Mouse (Mus musculus) forebrain, embryonic 15.5 days (tissue): Measurements from ENCODE around the gene a. TPM values are rescaled to one million over a fixed set of nuclear protein-coding genes. Genes with fewer than 3 reads are reported as not detected.
"Not testable (repeated sequence)": the region's sequence is repeated elsewhere in the genome, so short reads cannot be mapped to it uniquely, and the experiment has no call there.

Source experiments
- ATAC-seq: fragments of 200-750 bp; cut with Nextera tagmentation; replicated peaks from 2 replicates; pipeline ENCODE4 v1.8.0; 2017; ENCODE audit warnings: mild to moderate bottlenecking, moderate TSS enrichment, moderate library complexity
- H3K27ac ChIP-seq: fragments of 300-500 bp; sonication (generic); replicated peaks from 2 replicates; pipeline ENCODE4 v1.5.1; 2015; ENCODE audit warnings: mild to moderate bottlenecking, inconsistent platforms
- H3K27me3 ChIP-seq: fragments of 300-500 bp; sonication (generic); 2 replicates; pipeline ENCODE4 v1.6.1; 2015; ENCODE audit warnings: inconsistent platforms
- H3K36me3 ChIP-seq: fragments of 300-500 bp; sonication (generic); 2 replicates; pipeline ENCODE4 v1.6.1; 2015; ENCODE audit warnings: mild to moderate bottlenecking, inconsistent platforms
- H3K4me1 ChIP-seq: fragments of 300-500 bp; sonication (generic); 2 replicates; pipeline ENCODE4 v1.6.1; 2015; ENCODE audit warnings: inconsistent platforms
- H3K4me2 ChIP-seq: fragments of 300-500 bp; sonication (generic); replicated peaks from 2 replicates; pipeline ENCODE4 v1.6.1; 2015; ENCODE audit warnings: mild to moderate bottlenecking, inconsistent platforms
- H3K4me3 ChIP-seq: fragments of 300-500 bp; sonication (generic); 2 replicates; pipeline ENCODE4 v1.5.1; 2015; ENCODE audit warnings: mild to moderate bottlenecking, inconsistent platforms
- H3K9ac ChIP-seq: fragments of 300-500 bp; sonication (generic); replicated peaks from 2 replicates; pipeline ENCODE4 v1.6.1; 2015; ENCODE audit warnings: mild to moderate bottlenecking, inconsistent platforms
- H3K9me3 ChIP-seq: fragments of 300-500 bp; sonication (generic); 2 replicates; pipeline ENCODE4 v1.6.1; 2016; ENCODE audit warnings: inconsistent platforms
- WGBS: fragments of 180-500 bp; shearing (Covaris S2); methylation state at CpG from one replicate; pipeline ENCODE4 v1.1.7; 2015; ENCODE audit warnings: mixed read lengths; 5-methylcytosine and 5-hydroxymethylcytosine counted together
- polyA plus RNA-seq: library from polyadenylated mRNA; unstranded; fragments of >200 nt; fragmentation: Nextera tagmentation; extraction: Ambion mirVana; gene quantifications from 2 replicates; pipeline ENCODE4 v1.2.1, GENCODE M21; 2015

The a gene
- polyA plus RNA-seq, 1 experiment from 2014 or later, result 0.50 TPM

GRCm38 (mm10) chr2:154869954-154870641, 78.9 kb downstream of the a start:
- H3K36me3 ChIP-seq, result peaks cover 73% of the 10 kb centered on the region
- no peaks in the 10 kb centered on the region for H3K4me1 ChIP-seq
- H3K9ac ChIP-seq, result no peak overlapping the region
- H3K9me3 ChIP-seq, result no peaks in the 10 kb centered on the region
- no peak overlapping the region for H3K27ac ChIP-seq
- no peak for ATAC-seq
- H3K27me3 ChIP-seq, result no peaks in the 10 kb centered on the region
- H3K4me3 ChIP-seq, result no peak overlapping the region
- H3K4me2 ChIP-seq, result no peak overlapping the region

GRCm38 (mm10) chr2:154876621-154877020, 85.4 kb downstream of the a start:
- Histone ChIP-seq H3K36me3 (peaks cover 52% of the 10 kb centered on the region), H3K27me3 (no peaks in the 10 kb centered on the region), H3K4me2 (no peak overlapping the region), H3K4me1 (no peaks in the 10 kb centered on the region), H3K4me3 (no peak overlapping the region), H3K27ac (no peak overlapping the region), H3K9ac (no peak overlapping the region), H3K9me3 (no peaks in the 10 kb centered on the region)
- ATAC-seq, result no peak
- 87% methylated on average over 2 of the region's 2 CpGs for WGBS

DNA sequence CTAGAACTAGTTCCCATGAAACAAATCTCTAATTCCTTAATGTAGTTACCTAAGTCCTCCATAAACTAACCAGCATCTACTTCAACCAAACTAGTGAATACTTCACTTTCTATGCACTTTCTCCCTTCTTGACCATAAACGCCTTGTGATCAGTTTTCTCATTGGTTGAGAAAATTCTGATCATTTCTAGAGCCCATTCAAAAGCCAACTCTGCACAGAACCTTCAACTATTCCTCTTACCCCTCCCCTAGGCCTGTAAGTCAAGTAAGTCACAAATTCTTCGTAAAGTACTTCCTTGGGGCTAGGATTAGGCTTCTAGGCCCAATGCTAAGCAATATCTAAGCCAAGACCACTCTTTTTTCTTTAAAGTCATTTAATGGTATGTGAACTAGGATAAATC, 100.4 kb downstream of the a start:
- WGBS, result 19% methylated on average over 2 of the region's 2 CpGs

DNA sequence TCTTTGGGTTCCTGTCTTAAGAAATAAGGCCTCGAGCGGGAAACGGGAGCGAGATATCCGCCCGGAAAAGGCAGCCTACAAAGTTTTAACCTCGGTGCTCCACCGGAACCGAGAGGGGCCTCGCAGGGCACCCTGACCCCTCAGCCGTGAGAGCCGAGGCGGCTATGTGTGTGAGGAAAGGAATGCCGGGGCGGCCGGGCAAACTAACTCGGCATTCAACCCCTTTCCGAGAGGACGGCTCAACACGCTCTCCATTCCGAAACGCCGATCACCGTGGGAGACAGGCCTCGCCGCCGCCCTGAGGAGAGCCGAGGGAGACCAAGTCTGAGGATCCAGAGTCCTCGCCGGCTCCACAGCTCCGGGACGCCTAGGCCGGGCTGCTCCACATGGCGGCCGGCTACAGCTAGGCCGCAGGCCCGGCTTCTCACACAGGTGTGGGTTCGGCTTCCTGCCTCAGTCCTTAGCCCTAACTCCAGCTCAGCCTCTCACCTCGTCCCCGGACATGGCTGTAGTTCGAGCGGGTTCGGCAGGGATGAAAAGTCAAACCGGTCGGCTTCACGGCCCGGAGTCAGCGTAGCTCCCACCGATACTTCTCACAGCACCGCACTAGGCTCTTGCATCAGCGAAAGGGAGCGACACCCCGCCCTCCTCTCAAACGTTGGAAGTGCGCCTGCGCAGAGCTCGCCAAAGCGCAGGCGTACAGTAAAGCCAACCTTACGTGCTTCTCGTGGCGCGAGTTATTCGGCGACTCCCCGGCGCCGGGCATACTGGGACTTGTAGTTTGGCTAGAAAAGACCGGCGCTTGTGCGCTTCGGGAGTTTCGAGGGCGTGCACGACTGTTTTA, 101.2 kb downstream of the a start, which contains the start of gene Eif2s2:
Eif2s2 (minus strand) TSS at position 735 of the 844 bp plus-strand sequence.
- Histone ChIP-seq H3K9me3 (no peaks in the 10 kb centered on the region), H3K27ac (peak within 1 kb of the TSS; percentile 76), H3K4me3 (peak within 1 kb of the TSS; percentile 94), H3K4me2 (peak within 1 kb of the TSS; percentile 70), H3K27me3 (peaks cover 3% of the 10 kb centered on the region; the same call in 1 of the 2 replicates), H3K36me3 (peaks cover 4% of the 10 kb centered on the region; the same call in 1 of the 2 replicates), H3K9ac (peak within 1 kb of the TSS; percentile 85), H3K4me1 (peaks cover 26% of the 10 kb centered on the region)
- ATAC-seq, result peak; percentile 99
- under 1% methylated on average over 75 of the region's 75 CpGs for WGBS

More for the DNA sequence above, 100.4 kb downstream of the a start:
- H3K36me3 ChIP-seq, result peaks cover 10% of the 10 kb centered on the region
- no peak overlapping the region; the same call in 1 of the 2 replicates for H3K27ac ChIP-seq
- peak overlapping the region; percentile 70 for H3K4me2 ChIP-seq
- no peak for ATAC-seq
- H3K4me1 ChIP-seq, result peaks cover 26% of the 10 kb centered on the region
- peak overlapping the region; percentile 85 for H3K9ac ChIP-seq
- peaks cover 3% of the 10 kb centered on the region; the same call in 1 of the 2 replicates for H3K27me3 ChIP-seq
- peak overlapping the region; percentile 94 for H3K4me3 ChIP-seq
- no peaks in the 10 kb centered on the region for H3K9me3 ChIP-seq

GRCm38 (mm10) chr2:154893045-154893385, 101.8 kb downstream of the a start:
- Histone ChIP-seq H3K27ac (no peak overlapping the region), H3K9me3 (no peaks in the 10 kb centered on the region), H3K4me2 (peak overlapping the region; percentile 63), H3K27me3 (peaks cover 3% of the 10 kb centered on the region; the same call in 1 of the 2 replicates), H3K36me3 (peaks cover under 1% of the 10 kb centered on the region; the same call in 1 of the 2 replicates), H3K4me3 (peak overlapping the region; percentile 94), H3K9ac (peak overlapping the region; percentile 33), H3K4me1 (peaks cover 26% of the 10 kb centered on the region)
- WGBS, result 11% methylated on average over 12 of the region's 12 CpGs
- ATAC-seq, result peak; percentile 14

DNA sequence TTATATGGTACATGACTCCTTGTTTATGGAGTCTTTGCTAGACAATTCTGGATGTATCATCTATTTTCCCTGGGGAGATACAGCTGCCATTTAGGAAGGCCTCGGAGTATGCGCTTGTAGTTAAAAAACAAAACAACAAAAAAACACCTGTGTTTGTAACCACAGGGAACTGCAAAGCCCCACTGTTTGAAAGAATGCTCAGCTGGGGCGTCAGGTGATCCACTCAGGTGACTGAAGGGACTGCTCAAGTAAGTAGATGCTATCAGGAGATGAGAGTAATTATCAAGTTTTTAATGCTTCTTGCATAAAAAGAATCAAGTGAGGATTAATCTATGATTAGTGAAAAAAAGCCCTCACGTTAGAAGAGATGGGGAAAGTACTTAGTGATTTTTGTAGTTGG, 102.3 kb downstream of the a start:
- Histone ChIP-seq H3K4me2 (peak overlapping the region; percentile 63), H3K27ac (no peak overlapping the region), H3K9me3 (no peaks in the 10 kb centered on the region), H3K4me1 (peaks cover 26% of the 10 kb centered on the region), H3K9ac (no peak overlapping the region), H3K4me3 (peak overlapping the region; percentile 94; the same call in 1 of the 2 replicates), H3K27me3 (peaks cover 3% of the 10 kb centered on the region; the same call in 1 of the 2 replicates), H3K36me3 (no peaks in the 10 kb centered on the region)
- 67% methylated on average over 4 of the region's 4 CpGs for WGBS
- no peak for ATAC-seq

DNA sequence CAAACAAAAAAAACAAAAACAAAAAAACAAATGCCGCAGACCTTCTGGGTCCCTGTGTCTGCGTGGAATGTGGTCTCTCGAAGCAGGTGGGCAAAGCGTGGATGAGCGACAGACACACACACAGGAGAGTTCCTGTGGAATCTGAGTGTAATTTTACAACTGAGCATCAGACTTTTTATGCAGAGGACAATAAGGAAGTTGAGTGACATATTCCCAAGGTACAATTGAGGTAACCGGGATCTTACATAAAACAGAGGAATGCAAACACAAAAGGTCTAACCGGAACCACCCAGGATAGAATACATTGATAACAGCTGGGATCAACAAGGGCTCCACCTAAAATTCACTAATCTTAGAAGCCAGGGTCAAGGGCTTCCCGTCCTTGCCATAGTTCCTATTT, 107.8 kb downstream of the a start:
- H3K4me3 ChIP-seq, H3K27ac ChIP-seq, H3K27me3 ChIP-seq, H3K4me2 ChIP-seq, ATAC-seq, H3K36me3 ChIP-seq, H3K9ac ChIP-seq, H3K9me3 ChIP-seq, H3K4me1 ChIP-seq: not testable (repeated sequence)
- 88% methylated on average over 8 of the region's 8 CpGs for WGBS

GRCm38 (mm10) chr2:154899412-154899811, 108.2 kb downstream of the a start:
- 86% methylated on average over 4 of the region's 4 CpGs for WGBS
- H3K4me3 ChIP-seq, H3K9ac ChIP-seq, H3K27me3 ChIP-seq, H3K9me3 ChIP-seq, H3K36me3 ChIP-seq, H3K4me2 ChIP-seq, H3K4me1 ChIP-seq, ATAC-seq, H3K27ac ChIP-seq: not testable (repeated sequence)

- H3K9me3 ChIP-seq, result no peaks in the 10 kb centered on the region
- no peak for ATAC-seq
- no peak overlapping the region for H3K9ac ChIP-seq
- no peaks in the 10 kb centered on the region for H3K36me3 ChIP-seq
- no peaks in the 10 kb centered on the region for H3K27me3 ChIP-seq
- no peak overlapping the region for H3K4me3 ChIP-seq
- no peak overlapping the region for H3K4me2 ChIP-seq
- 91% methylated on average over 3 of the region's 3 CpGs for WGBS
- H3K27ac ChIP-seq, result no peak overlapping the region
- no peaks in the 10 kb centered on the region for H3K4me1 ChIP-seq
Observed at GRCm38 (mm10) chr2:154902111-154902510, 110.9 kb downstream of the a start.

DNA sequence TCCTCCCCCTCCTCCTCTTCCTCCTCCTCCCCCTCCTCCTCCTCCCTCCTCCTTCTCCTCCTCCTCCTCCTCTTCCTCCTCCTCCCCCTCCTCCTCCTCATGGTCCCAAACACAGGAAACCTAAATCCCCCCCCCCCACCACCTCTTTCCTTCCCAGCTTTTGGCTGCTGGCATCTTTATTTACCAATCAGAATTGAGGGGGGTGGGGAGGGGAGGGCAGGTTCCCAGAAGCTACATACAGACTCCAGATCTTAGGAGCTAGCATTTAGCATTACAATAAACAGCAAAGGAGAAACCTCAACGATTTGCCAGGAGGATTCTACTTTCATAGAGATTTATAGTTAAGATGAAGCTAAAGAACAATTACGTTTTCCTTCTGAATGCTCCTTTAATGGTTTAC, 114.6 kb downstream of the a start:
- Histone ChIP-seq H3K27me3 (no peaks in the 10 kb centered on the region), H3K36me3 (no peaks in the 10 kb centered on the region), H3K9ac (no peak overlapping the region), H3K9me3 (no peaks in the 10 kb centered on the region), H3K4me2 (no peak overlapping the region), H3K4me1 (no peaks in the 10 kb centered on the region), H3K4me3 (no peak overlapping the region), H3K27ac (no peak overlapping the region)
- WGBS, result 56% methylated on average over 2 of the region's 2 CpGs
- no peak for ATAC-seq

GRCm38 (mm10) chr2:154908223-154908622, 117.0 kb downstream of the a start:
- 37% methylated on average over 2 of the region's 2 CpGs for WGBS
- not testable (repeated sequence) for ATAC-seq, H3K4me2 ChIP-seq, H3K4me3 ChIP-seq, H3K27me3 ChIP-seq, H3K9ac ChIP-seq, H3K4me1 ChIP-seq, H3K9me3 ChIP-seq, H3K36me3 ChIP-seq, H3K27ac ChIP-seq

DNA sequence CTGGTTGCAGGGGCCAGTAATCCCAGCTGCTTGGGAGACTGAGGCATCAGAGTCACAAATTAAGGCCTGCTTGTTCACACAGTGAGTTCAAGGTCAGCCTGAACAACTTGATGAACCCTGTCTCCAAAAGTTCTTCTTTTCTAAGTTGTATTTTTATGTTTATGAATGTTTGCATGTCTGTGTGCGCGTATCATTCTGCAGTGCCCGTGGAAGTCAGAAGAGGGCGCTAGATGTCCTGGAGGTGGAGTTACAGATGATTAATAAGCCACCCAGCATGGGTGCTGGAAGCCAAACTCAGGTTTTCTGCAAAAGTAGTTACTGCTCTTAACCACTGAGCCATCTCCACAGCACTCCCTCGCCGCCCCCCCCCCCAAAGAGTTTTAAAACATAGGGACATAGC, 118.6 kb downstream of the a start:
- 74% methylated on average over 6 of the region's 6 CpGs for WGBS
- Histone ChIP-seq H3K27ac (no peak overlapping the region), H3K4me1 (no peaks in the 10 kb centered on the region), H3K36me3 (no peaks in the 10 kb centered on the region), H3K9me3 (no peaks in the 10 kb centered on the region), H3K27me3 (no peaks in the 10 kb centered on the region), H3K4me3 (no peak overlapping the region), H3K9ac (no peak overlapping the region), H3K4me2 (no peak overlapping the region)
- no peak for ATAC-seq
